Mouse (Mus musculus) lung, adult 2 months (tissue): ENCODE measurements around the gene Gkap1.

Experiments used
- CTCF ChIP-seq: fragments of 200-500 bp; IDR thresholded peaks from 2 replicates; pipeline ENCODE4 v1.5.1; 2011; ENCODE audit warnings: mild to moderate bottlenecking, low read length, control low read depth; ENCODE audit not compliant: insufficient read depth
- POLR2A ChIP-seq: fragments of 200-500 bp; IDR thresholded peaks from 2 replicates; pipeline ENCODE4 v1.6.1; 2011; ENCODE audit warnings: low read depth, mild to moderate bottlenecking, control low read depth, low read length, borderline replicate concordance; ENCODE audit errors: extremely low read depth

DNA sequence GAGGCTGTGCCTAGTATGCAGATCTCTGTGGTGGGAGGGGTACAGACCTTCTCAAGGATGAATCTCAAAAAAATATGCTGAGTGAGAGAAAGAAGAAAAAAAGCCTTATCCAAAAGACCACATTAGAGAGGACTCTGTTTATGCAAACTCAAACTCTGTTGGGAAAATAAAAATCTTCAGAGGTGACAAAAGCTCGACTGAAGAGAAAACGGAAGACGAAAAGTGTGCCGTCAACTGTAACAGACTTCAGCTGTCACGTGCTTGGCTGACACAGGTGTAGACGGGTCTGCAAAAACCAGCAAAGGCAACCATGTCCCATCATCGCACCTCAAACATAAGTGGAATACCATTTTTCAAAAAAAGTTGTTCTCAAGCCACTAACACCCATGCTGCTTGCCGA, 61.7 kb downstream of the Gkap1 start:
- TF ChIP-seq CTCF (no peak), POLR2A (no peak)
